Mouse (Mus musculus): Measurements from ENCODE around the gene Syce2. TPM values are rescaled to one million over a fixed set of nuclear protein-coding genes. Genes with fewer than 3 reads are reported as not detected.
"Not testable (repeated sequence)": the region's sequence is repeated elsewhere in the genome, so short reads cannot be mapped to it uniquely, and the experiment has no call there.

The Syce2 gene
- total RNA-seq (2021) = 10 to 100 TPM; 10.5 to 12.7 TPM

GRCm38 (mm10) chr8:84871376-84872308, at the start of gene Syce2:
Gene Syce2 (plus strand): TSS chr8:84872111.
- DNase-seq = peak; percentile 86

GRCm38 (mm10) chr8:84822723-84823122, 49.2 kb upstream of the Syce2 start, which contains the start of gene Dand5:
Gene Dand5 (minus strand): TSS chr8:84822823.
- DNase-seq = no peak

- peak; percentile 70 for DNase-seq
Measured at GRCm38 (mm10) chr8:84823653-84824052, 48.3 kb upstream of the Syce2 start.

GRCm38 (mm10) chr8:84825636-84826035, 46.3 kb upstream of the Syce2 start:
- no peak for DNase-seq

- not testable (repeated sequence) for DNase-seq
Measured at GRCm38 (mm10) chr8:84826518-84826917, 45.4 kb upstream of the Syce2 start.

- DNase-seq = peak; percentile 40
Measured at GRCm38 (mm10) chr8:84831490-84831889, 40.4 kb upstream of the Syce2 start, which contains the start of gene Gadd45gip1. Gene Gadd45gip1 (plus strand): TSS chr8:84831522.

GRCm38 (mm10) chr8:84832034-84832717, 39.7 kb upstream of the Syce2 start:
- DNase-seq = peak; percentile 84

GRCm38 (mm10) chr8:84832759-84833742, 38.9 kb upstream of the Syce2 start:
- DNase-seq = no peak

- no peak for DNase-seq
Measured at GRCm38 (mm10) chr8:84834002-84834865, 37.7 kb upstream of the Syce2 start.

- peak; percentile 74 for DNase-seq
Measured at GRCm38 (mm10) chr8:84834866-84835855, 36.8 kb upstream of the Syce2 start.

GRCm38 (mm10) chr8:84837149-84837911, 34.6 kb upstream of the Syce2 start:
- no peak for DNase-seq

GRCm38 (mm10) chr8:84837912-84838470, 33.9 kb upstream of the Syce2 start:
- DNase-seq = no peak

- no peak for DNase-seq
Measured at GRCm38 (mm10) chr8:84838513-84838912, 33.4 kb upstream of the Syce2 start.

GRCm38 (mm10) chr8:84839411-84839810, 32.5 kb upstream of the Syce2 start:
- no peak for DNase-seq

- no peak for DNase-seq
Measured at GRCm38 (mm10) chr8:84839875-84840247, 32.0 kb upstream of the Syce2 start.

GRCm38 (mm10) chr8:84840248-84840999, 31.5 kb upstream of the Syce2 start, which contains the start of gene Rad23a:
Gene Rad23a (minus strand): TSS chr8:84840665.
- peak; percentile 92 for DNase-seq

- DNase-seq = no peak
Measured at GRCm38 (mm10) chr8:84841514-84841913, 30.4 kb upstream of the Syce2 start.

Data from heart, postnatal 4 days (tissue).